ENCODE assay signal across 21 mouse cellular contexts in genomic region chr10:120652525-120653215, GRCm38 (mm10).
DNase-seq lines count a peak whose midpoint lies in the region; ATAC-seq and TF ChIP-seq lines count a peak whose summit lies in the region.
"Had no signal": no experiment of that assay in that cellular context is flagged by ENCODE, and none has a peak within 500 bp of the region (broad histone marks: within the 10 kb centered on the region; RNA-seq: fewer than 3 reads in every experiment).

No protein-coding gene starts in this region.

- H3K4me3 ChIP-seq in kidney, embryonic 14.5 days (ENCODE audit: low read length): no peak overlapping the region
- no peak overlapping the region for H3K4me3 ChIP-seq in stomach, embryonic 14.5 days (ENCODE audit: low read depth, low read length)
- no peak overlapping the region for H3K4me3 ChIP-seq in stomach, postnatal 0 days (ENCODE audit: low read depth, low read length)
- no peak overlapping the region for H3K4me3 ChIP-seq in intestine, embryonic 16.5 days (ENCODE audit: low read length)
- H3K4me3 ChIP-seq: embryonic facial prominence, embryonic 15.5 days; forebrain, embryonic 10.5 days; limb, embryonic 15.5 days had no signal

- H3K27ac ChIP-seq in kidney, embryonic 14.5 days (ENCODE audit: low read depth, low read length): peak overlapping the region; percentile 30; the same call in 1 of the 2 replicates
- peak overlapping the region; percentile 45 for H3K27ac ChIP-seq in stomach, embryonic 14.5 days (ENCODE audit: low read length)
- no peak overlapping the region for H3K27ac ChIP-seq in stomach, postnatal 0 days (replicated peaks)
- H3K27ac ChIP-seq in intestine, embryonic 16.5 days (ENCODE audit: low read length): peak overlapping the region; percentile 35; the same call in 1 of the 2 replicates
- H3K27ac ChIP-seq: embryonic facial prominence, embryonic 15.5 days; forebrain, embryonic 10.5 days; hindbrain, embryonic 14.5 days; limb, embryonic 15.5 days had no signal

- DNase-seq in kidney, adult 9 months: no peak
- no peak for DNase-seq in stomach, postnatal 0 days (ENCODE audit: low spot score)
- DNase-seq in natural killer cell, adult 2 months (ENCODE audit: low spot score in 2 of 2): no peak
- DNase-seq: adrenal gland, adult 8-10 months; cerebellum, adult 9-11 months; forebrain, postnatal 0 days; gastrocnemius, postnatal 36 days; kidney, postnatal 10 days; right cerebral cortex, postnatal 25 days; thymus, postnatal 25 days had no signal

- TF ChIP-seq CTCF in stomach, postnatal 0 days (IDR thresholded peaks at IDR 0.05; ENCODE audit: low read depth): no peak

- 0 out of 2 replicates have a peak, but pooled peaks cover 6% of the 10 kb centered on the region for H3K9me3 ChIP-seq in kidney, embryonic 14.5 days (ENCODE audit: control insufficient read depth, low read length)
- peaks cover 6% of the 10 kb centered on the region; the same call in 1 of the 2 replicates for H3K9me3 ChIP-seq in stomach, embryonic 14.5 days (ENCODE audit: control insufficient read depth, low read depth, low read length)
- no peaks in the 10 kb centered on the region for H3K9me3 ChIP-seq in stomach, postnatal 0 days (ENCODE audit: control insufficient read depth, low read length)
- no peaks in the 10 kb centered on the region for H3K9me3 ChIP-seq in intestine, embryonic 16.5 days (ENCODE audit: control insufficient read depth, low read length)
- H3K9me3 ChIP-seq: embryonic facial prominence, embryonic 15.5 days; limb, embryonic 15.5 days had no signal

- no peak for ATAC-seq in kidney, embryonic 14.5 days (ENCODE audit: low FRiP score, low TSS enrichment)
- peak; percentile 74; the same call in 1 of the 2 replicates for ATAC-seq in stomach, embryonic 14.5 days (ENCODE audit: insufficient number of reproducible peaks, insufficient read depth, low FRiP score, low read depth)
- ATAC-seq in stomach, postnatal 0 days (ENCODE audit: low FRiP score, low TSS enrichment): no peak; the same call in 1 of the 2 replicates
- peak; percentile 59 for ATAC-seq in intestine, embryonic 16.5 days
- no peak for ATAC-seq in granulocyte monocyte progenitor cell, adult 5-6 weeks (replicated peaks; ENCODE audit: poor library complexity, severe bottlenecking)
- ATAC-seq: forebrain, postnatal 0 days; midbrain, embryonic 16.5 days; Patski had no signal

- WGBS in kidney, embryonic 14.5 days: 89% methylated on average over 6 of the region's 6 CpGs
- WGBS in stomach, embryonic 14.5 days: 46% methylated on average over 6 of the region's 6 CpGs
- 34% methylated on average over 6 of the region's 6 CpGs for WGBS in stomach, postnatal 0 days
- WGBS in intestine, embryonic 16.5 days: 52% methylated on average over 6 of the region's 6 CpGs

- TF ChIP-seq EP300 in stomach, postnatal 0 days (optimal IDR thresholded peaks at IDR 0.05): no peak

- no peaks in the 10 kb centered on the region for H3K36me3 ChIP-seq in kidney, embryonic 14.5 days (ENCODE audit: control insufficient read depth, insufficient read depth, low read length)
- no peaks in the 10 kb centered on the region for H3K36me3 ChIP-seq in stomach, embryonic 14.5 days (ENCODE audit: control insufficient read depth, insufficient read depth, low read length)
- no peaks in the 10 kb centered on the region for H3K36me3 ChIP-seq in stomach, postnatal 0 days (ENCODE audit: control insufficient read depth, insufficient read depth, low read length)
- H3K36me3 ChIP-seq in intestine, embryonic 16.5 days (ENCODE audit: control insufficient read depth, insufficient read depth, low read length): no peaks in the 10 kb centered on the region
- H3K36me3 ChIP-seq: embryonic facial prominence, embryonic 15.5 days; forebrain, embryonic 10.5 days; limb, embryonic 15.5 days had no signal

- H3K27me3 ChIP-seq in kidney, embryonic 14.5 days (ENCODE audit: control insufficient read depth, insufficient read depth, low read length): no peaks in the 10 kb centered on the region
- H3K27me3 ChIP-seq in stomach, embryonic 14.5 days (ENCODE audit: control insufficient read depth, insufficient read depth, low read length): no peaks in the 10 kb centered on the region
- no peaks in the 10 kb centered on the region for H3K27me3 ChIP-seq in stomach, postnatal 0 days (ENCODE audit: control insufficient read depth, insufficient read depth, low read length)
- no peaks in the 10 kb centered on the region for H3K27me3 ChIP-seq in intestine, embryonic 16.5 days (replicated peaks; ENCODE audit: control insufficient read depth, insufficient read depth, low read length)
- H3K27me3 ChIP-seq: embryonic facial prominence, embryonic 15.5 days; limb, embryonic 15.5 days; Patski had no signal

- H3K4me1 ChIP-seq in kidney, embryonic 14.5 days (ENCODE audit: control insufficient read depth, insufficient read depth, low read length): peaks cover 3% of the 10 kb centered on the region; the same call in 1 of the 2 replicates
- peaks cover 19% of the 10 kb centered on the region for H3K4me1 ChIP-seq in stomach, embryonic 14.5 days (ENCODE audit: control insufficient read depth, insufficient read depth, low read length)
- no peaks in the 10 kb centered on the region for H3K4me1 ChIP-seq in stomach, postnatal 0 days (replicated peaks; ENCODE audit: control insufficient read depth, insufficient read depth)
- H3K4me1 ChIP-seq in intestine, embryonic 16.5 days (ENCODE audit: control insufficient read depth, insufficient read depth, low read length): peaks cover 12% of the 10 kb centered on the region

- no peak overlapping the region for H3K9ac ChIP-seq in kidney, embryonic 14.5 days (ENCODE audit: low read depth, low read length)
- H3K9ac ChIP-seq in stomach, embryonic 14.5 days (replicated peaks; ENCODE audit: low read depth, low read length): no peak overlapping the region
- no peak overlapping the region for H3K9ac ChIP-seq in stomach, postnatal 0 days (ENCODE audit: low read length)
- no peak overlapping the region for H3K9ac ChIP-seq in intestine, embryonic 16.5 days (ENCODE audit: low read depth, low read length)
- H3K9ac ChIP-seq: embryonic facial prominence, embryonic 15.5 days; forebrain, postnatal 0 days; hindbrain, embryonic 14.5 days; limb, embryonic 15.5 days had no signal

- no peak overlapping the region for H3K4me2 ChIP-seq in kidney, embryonic 14.5 days (replicated peaks; ENCODE audit: low read depth, low read length)
- H3K4me2 ChIP-seq in stomach, embryonic 14.5 days (replicated peaks; ENCODE audit: low read depth, low read length): no peak overlapping the region
- H3K4me2 ChIP-seq in stomach, postnatal 0 days (replicated peaks; ENCODE audit: low read depth): no peak overlapping the region
- H3K4me2 ChIP-seq in intestine, embryonic 16.5 days (ENCODE audit: low read depth, low read length): no peak overlapping the region
- H3K4me2 ChIP-seq: embryonic facial prominence, embryonic 15.5 days; heart, embryonic 11.5 days; hindbrain, embryonic 14.5 days; limb, embryonic 15.5 days had no signal

Comparison
In these comparisons a context has a peak if more than half of its experiments do, and no peak if none do; other contexts are left out.
1. ATAC-seq: peak in stomach, embryonic 14.5 days (single experiment) and intestine, embryonic 16.5 days (single experiment); none in kidney, embryonic 14.5 days (single experiment), stomach, postnatal 0 days (single experiment) and granulocyte monocyte progenitor cell, adult 5-6 weeks (single experiment).